Mouse (Mus musculus) CD4-positive helper T cell, adult 2 months (primary cell): ENCODE data around the gene Lins1.

ENCODE experiments used
- DNase-seq: peaks from one replicate; pipeline ENCODE4 v3.0.0-alpha.2; 2012; ENCODE audit warnings: low read depth, missing footprints, low spot score

Lins1 gene

DNA sequence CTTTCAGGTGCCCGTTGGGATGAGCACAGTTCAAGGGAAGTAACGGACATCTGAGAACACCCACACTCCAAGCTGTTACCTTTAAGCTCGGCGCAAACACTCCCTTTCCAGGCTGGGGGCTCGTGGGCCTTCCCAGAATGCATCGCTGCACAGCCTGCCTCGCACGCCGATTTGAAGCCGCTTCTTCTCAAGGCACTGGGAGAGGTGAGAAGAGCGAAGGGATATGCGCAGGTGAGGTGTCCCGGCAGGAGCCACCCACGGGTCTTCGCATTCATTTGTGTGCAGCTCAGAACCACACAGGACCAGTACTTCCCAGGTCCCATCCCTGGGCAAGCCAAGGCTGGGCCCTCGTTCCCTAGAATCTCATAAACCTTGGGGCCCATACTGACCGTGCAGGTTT lies 43.7 kb downstream of the Lins1 start:
- no peak for DNase-seq

- no peak for DNase-seq
Measured at GRCm38 (mm10) chr7:66733882-66734281, 44.2 kb downstream of the Lins1 start.

DNA sequence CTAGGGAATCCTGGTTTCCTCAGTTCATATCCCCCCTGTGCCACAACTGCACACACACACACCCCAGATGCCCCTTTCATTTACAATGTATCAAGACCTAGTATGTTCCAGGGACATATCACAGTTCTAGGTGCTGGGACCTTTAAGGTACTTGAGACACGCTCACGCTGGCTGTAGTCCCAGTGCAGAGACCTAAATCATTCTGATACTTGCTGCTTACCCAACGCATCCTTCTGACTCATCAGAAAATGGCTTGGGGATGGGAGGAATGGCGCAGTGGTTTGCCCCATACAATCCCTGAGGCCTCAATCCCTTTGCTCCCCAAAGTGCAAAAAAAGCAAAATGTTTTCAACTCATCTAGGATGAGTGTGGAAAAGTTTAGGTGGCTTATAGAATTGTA lies 44.8 kb downstream of the Lins1 start:
- DNase-seq: no peak

DNA sequence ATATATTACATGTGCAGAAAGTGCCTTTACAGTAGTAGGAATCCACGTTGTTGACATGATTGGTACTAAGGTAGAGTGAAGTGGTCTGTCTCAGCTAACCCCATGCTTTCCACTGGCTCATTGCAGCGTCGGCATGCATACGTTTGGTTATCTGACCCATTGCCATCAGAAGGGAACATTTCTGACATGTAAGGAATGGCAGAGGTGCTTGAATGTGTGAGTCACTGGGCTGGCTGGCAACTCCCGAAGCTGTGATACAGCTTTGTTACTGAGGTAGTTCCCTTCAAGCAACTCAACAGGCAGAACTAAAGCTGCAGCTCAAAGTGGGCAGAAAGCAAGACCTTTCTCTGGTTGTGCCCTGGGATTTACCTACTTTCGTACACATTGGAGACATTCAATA lies 45.3 kb downstream of the Lins1 start:
- DNase-seq: no peak

GRCm38 (mm10) chr7:66737418-66737817 lies 47.7 kb downstream of the Lins1 start:
- no peak for DNase-seq

- DNase-seq: no peak
Measured at GRCm38 (mm10) chr7:66741008-66741407, 51.3 kb downstream of the Lins1 start.

GRCm38 (mm10) chr7:66741412-66741811 lies 51.7 kb downstream of the Lins1 start:
- DNase-seq: no peak

- no peak for DNase-seq
Measured at GRCm38 (mm10) chr7:66743377-66743781, 53.7 kb downstream of the Lins1 start, which contains the start of gene Cers3. TSS of gene Cers3 (plus strand) at chr7:66743504.

DNA sequence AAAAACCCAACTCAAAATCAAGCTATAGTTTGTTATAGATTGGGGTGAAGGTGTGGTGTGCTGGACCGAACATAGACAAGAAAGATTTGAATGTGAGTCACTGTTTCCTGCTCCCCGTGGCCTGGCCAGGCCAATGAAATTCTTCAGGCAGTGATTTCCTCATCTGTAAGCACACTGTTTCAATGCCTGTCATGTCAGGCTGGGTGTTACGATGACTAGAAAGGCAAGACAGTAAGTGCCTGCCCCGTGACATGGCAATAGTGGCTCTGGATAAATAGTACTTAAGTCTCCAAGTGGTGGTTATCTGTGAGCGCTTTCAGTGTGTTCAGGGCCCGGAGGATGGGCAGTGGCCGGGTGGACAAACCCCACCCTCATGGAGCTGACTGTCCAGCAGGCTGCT lies 57.3 kb downstream of the Lins1 start:
- DNase-seq: no peak

GRCm38 (mm10) chr7:66749998-66750397 lies 60.3 kb downstream of the Lins1 start:
- no peak for DNase-seq

GRCm38 (mm10) chr7:66753816-66754215 lies 64.1 kb downstream of the Lins1 start:
- no peak for DNase-seq

GRCm38 (mm10) chr7:66755611-66756010 lies 65.9 kb downstream of the Lins1 start:
- no peak for DNase-seq
